Mouse (Mus musculus) telencephalon, adult 2 months (tissue): ENCODE measurements around the gene Ranbp1.
"Not testable (repeated sequence)": the region's sequence is repeated elsewhere in the genome, so short reads cannot be mapped to it uniquely, and the experiment has no call there.

Source experiments
- DNase-seq: peaks from one replicate; pipeline ENCODE4 v3.0.0-alpha.2; 2011; ENCODE audit warnings: low read depth, low spot score

Ranbp1 gene

DNA sequence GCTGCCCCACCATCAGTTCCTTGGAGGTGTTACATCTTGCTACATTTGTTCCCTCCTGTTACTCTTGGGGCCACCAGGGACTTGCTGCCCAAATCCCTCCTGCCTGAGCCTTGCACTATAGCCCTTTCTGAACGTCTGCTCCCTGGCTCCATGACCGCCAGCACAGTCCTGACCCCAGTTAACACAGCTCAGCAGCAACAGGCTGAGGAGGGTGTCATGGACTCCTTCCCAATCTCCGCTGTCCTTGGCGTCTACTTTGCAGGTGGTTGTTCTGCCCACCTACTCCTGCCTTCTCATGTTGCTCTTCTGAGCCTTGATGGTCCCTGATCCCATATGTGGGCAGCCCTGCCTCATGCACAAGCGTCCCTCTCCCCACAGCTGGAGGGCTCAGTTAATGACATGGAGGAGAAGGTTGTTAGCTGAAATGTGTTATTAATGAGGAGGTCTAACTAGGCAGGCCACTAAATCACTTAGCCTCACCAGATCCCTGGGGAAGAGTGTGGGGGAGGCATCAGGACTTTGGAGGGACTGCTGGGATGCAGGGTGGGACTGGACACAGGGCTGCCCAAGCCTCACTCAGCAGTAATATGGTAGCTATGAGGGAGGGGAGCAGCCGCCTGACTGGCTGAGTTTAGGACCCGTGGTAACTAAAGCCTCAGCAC, 45.0 kb downstream of the Ranbp1 start:
- no peak for DNase-seq

DNA sequence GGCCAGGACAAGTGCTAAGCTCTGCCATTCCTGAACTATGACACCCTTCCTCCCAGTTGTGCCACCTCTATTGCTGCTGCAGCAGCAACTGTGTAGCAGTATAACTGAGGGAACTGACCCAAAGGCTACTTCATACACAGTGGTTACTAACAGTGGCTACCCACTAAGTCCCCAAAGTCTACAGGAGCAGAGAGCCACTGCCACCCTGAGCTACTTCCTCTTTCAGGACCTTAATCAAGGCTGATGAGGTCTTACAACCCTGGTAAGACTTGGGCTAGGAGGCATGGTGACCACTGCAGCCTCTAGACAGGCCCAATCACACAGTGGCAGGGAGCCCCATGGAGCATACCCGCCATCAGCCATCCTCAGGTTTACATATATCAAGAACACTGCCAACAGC, 46.5 kb downstream of the Ranbp1 start:
- no peak for DNase-seq

DNA sequence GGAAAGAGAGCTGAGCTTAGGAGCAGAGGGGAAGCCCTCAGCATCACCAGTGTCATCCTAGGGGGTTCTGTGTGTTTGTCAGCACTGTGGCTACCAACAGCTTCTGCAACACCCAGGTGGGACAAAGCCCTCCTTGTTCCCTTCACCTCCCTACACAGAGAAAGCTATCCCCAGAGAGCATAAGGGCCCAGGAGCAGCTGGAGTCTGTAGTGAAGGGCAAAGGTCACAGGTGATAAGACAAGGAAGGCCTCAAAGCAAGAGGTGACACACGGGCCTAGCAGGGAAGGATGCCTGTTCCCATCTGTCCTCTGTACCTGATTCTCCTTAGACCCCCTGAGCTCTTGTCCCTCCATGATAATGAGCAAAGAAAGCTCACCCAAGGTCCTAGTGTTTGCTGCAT, 46.9 kb downstream of the Ranbp1 start:
- no peak for DNase-seq

DNA sequence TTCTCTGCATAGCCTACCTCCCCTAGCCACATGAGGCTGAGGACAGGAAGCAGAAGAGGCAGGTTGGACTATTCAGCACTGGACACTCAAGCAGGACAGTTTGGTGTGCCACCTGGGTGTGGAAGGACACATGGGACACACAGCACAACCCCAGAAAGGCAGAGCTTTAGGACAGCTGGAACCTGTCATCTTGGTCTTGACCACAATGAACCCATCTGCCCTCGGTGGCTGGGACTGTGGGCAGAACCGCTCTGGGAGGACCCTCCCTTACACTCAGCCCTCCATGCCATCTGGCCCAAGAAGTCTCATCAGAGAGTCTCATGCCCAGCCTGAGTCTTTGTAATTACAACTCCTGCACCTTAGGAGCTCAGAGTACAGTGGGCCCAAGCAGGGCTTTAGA, 48.5 kb downstream of the Ranbp1 start:
- DNase-seq, result no peak

DNA sequence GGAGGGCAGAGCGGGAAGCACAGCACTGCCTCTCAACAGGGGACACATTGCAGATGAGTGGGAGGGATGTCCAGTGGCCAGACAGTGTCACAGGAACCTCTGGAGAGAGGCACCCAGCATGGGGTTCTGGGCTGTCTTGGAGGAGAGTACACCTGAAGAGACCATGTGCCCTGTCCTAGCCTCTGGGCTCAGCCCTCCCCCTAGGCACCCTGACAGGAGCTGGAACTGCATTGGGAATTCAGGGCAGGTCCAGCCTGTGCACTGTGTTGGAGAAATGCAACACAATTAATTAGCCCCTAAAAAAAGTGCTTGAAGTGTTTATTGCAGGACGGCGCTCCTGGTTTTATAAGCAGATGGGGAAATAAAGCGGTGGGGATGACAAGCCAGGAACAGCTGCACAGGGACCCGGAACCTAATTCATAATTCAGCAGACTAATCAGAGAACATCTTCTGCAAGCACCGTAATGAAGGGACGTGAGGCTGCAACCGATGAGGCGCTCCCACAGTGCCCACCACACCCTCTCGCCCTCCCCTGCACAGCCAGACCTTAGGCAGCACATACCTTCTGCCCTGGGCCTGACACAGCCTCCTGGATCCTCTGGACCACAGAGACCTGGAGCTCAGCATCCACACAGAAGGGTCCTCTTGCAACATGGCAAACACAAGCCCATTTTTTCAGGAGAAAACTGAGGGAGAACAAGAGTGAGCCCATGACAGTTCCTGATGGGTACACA, 50.0 kb downstream of the Ranbp1 start:
- DNase-seq, result no peak

DNA sequence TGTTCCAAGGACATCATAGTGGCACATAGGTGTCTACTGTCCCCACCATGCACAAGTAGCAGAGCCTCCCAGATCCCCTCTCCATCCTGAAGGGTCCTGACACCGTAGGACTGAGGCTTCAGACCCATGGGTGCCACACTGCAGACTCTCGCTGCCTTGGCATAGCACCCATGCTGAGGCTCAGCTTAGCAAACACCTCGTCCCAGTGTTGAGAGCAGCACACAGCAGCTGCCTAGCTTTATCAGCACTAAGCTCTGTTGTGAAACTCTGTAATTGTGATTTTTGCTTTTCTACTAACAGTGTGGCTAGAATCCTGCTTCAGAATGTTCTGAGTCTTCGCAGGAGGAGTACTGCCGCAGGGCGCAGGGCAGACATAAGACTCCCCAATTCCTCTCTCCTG, 50.7 kb downstream of the Ranbp1 start:
- no peak for DNase-seq

DNA sequence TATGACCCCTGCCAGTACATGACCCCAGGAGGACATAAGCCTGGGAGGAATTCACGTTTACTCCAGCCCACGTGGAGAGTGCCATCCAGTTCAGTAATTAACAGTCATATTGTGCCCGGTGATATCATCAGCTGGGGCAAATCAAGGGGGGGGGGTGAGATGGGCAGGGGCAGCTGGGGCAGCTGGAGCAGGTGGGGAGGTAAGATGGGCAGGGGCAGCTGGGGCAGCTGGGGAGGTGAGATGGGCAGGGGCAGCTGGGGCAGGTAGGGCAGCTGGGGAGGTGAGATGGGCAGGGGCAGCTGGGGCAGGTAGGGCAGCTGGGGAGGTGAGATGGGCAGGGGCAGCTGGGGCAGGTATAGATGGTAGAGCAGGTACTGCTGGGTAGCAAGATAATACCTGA, 53.0 kb downstream of the Ranbp1 start:
- DNase-seq, result not testable (repeated sequence)

DNA sequence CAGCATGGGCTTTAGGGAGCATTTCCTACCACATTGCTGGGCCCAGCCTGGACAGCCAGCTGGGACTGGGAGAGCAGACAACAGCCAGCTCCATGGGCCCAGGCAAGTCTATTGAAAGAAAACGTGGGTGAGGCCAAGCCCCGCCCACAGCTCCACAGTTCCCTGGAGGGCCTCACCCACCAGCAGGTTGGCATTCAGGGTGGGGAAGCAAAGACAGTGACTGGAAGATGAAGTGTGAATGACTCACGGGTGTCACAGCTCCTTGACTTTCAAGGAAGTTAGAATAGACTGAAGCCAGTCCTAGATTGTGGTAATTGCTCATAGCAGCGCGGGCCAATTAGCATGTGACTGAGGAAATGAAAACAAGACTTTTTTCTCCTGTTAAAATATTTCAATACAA, 53.5 kb downstream of the Ranbp1 start:
- DNase-seq, result peak; percentile 92

DNA sequence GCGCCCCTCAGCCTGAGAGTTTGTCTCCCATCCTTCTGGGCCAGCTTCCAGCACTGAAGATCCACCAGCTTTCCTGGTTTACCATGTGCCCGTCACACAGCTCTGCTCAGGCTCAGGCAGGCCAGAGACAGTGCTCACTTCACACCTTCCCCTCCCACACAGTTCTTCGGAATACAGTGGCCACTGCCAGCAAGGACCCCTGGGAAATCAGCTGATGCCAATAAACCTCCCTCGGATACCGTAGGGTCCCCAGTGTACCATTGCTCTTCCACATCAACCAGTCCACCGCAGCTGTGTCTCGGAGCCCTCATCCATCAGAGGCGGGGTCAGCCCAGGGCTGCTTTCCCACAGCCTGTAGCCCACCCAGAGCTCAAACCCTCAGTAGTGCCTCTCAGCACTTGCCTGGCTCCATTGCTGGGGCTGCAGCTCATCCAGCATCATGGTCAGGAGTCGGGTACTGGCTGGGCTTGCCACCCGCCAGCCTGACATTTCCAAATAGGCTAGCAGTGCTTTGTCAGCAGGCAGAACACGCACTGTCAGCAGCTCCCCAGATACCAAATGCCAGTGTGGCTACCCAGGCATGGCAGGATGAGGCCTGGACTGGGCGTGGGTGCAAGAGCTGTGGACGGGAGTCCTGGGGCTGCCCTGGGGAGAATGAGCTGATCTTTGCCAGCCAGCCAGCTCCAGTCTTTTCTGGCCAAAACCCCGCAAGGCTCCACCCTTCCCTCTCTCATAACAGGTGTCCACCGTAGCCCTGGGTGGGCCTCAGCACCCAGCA, 54.1 kb downstream of the Ranbp1 start:
- no peak for DNase-seq

DNA sequence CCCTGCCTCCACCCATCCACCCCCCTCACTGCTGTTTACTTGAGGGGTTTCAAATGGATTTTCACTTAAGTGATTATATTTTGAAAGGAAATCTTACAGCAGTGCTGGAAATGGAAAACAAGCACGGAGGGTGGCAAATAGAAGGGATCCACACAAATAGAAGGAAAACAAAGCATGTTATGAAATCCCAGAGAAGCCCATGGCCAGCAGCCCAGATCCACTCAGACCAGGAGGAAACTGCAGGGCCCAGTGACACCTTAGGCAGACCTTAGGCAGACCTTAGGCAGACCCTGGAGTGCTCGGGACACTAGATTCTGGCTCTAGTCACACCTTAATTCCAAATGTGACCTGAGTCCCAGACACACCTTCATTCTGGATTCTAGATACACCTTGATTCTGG, 57.5 kb downstream of the Ranbp1 start:
- no peak for DNase-seq
